Mouse (Mus musculus) adipocyte (in vitro differentiated cells): ENCODE data around the gene Tax1bp3.
A peak's percentile ranks its signal among the peaks of the same experiment; 100 is the strongest.

Experiments used
- DNase-seq: peaks from one replicate; pipeline ENCODE4 v3.0.0-alpha.2; 2016; ENCODE audit warnings: low spot score

The Tax1bp3 gene

DNA sequence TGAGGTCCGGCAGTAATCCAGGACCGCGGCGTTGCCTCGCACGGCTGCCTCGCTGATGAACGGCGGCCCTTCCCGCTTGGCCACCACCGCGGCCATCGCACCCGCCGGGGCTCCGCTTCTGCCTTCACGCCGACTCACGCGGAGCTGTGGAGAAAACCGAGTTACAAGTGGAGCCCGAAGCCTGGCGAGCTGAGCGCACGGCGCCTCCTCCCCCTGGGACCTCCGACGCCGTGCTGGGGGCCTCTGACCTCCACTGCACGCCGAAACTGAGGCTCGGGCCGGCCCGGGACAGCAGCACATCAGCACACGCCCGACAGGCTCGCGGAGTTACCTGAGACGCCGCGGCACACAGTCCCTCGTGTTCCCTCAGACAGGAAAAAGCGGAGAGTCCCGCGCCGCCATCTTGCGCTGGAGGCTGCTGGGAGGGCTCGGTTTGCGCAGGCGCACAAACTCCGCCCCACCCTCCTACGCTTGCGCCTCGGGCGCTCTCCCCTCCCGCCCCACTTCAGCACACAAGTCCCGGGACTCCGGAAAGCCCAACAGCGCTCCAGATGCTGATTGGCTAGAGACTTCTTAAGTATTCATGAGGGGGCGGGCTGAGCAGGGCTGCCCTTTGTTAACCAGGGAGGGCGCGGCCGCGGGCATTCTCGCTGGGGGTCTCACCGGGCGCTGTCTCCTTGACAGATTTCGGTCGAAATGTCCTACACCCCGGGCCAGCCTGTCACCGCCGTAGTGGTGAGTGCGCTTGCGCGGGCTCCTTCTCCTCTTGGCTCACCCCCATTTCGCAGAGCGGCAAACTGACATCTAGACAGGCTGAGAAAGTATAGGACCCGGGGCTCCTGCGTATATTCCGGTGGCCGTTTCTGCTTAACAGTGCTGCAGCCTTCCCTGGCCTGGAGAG is at the start of gene Tax1bp3, which contains the start of gene Emc6:
Tax1bp3 (plus strand) TSS at position 476 of the 901 bp plus-strand sequence.
Emc6 (minus strand) TSS at position 430 of the 901 bp plus-strand sequence.
- DNase-seq, result peak; percentile 98

DNA sequence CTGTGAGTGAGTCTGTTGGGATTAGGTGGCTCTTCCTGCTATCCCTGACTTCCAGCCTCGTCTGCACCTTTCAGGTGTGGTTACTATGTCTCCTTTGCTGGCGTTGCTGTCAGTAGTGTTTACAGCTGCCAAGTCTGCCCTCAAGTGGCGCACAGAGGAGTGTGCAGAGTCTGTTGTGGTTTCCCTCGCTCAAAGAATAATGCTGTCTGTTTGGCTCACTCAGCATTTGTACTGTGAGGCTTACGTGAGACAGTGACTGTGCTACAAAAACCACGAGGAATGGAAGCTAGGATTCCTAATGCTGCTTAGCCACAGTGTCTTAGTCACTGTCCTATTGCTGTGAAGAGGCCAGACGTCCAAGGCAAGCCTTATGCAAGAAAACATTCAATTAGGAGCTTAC is 45.9 kb upstream of the Tax1bp3 start:
- DNase-seq, result peak; percentile 24

DNA sequence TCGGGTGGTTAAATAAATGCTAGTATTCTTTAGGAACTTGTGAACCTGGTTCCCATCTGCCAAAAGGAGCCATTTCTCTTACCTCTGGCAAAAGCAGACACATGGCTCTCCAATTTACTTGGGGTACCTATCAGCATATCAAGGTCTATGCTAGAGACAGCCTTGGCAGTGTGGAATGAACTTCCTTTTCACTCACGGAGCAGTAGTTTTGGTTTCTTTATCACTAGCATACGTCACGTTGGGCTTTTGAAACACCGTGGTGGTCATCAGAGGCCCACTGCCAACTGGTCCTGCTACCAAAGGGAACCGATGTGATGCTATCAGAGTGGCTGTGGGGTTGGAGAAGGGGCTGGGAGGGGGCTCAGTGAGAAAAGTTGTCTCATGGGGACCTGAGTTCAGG is 43.9 kb upstream of the Tax1bp3 start:
- DNase-seq, result no peak

DNA sequence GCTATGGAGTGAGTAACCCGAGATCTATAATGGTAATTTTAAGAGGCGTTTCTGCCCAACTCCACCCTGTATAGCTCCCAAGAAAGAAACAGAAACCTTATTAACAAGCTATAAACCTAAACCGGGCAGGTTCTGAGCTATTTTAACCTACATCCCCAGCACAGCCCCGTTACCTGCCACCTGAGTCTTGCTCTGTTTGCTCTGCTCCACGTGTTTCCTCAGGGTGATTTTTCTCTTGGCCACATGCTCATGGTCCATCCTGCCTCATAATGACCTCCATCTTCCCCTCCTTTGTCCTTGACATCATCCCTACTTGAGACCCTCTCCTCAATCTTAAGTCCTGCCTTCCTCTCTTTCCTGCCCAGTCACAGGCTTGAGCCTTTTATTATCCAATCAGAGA is 42.7 kb upstream of the Tax1bp3 start:
- DNase-seq, result no peak

DNA sequence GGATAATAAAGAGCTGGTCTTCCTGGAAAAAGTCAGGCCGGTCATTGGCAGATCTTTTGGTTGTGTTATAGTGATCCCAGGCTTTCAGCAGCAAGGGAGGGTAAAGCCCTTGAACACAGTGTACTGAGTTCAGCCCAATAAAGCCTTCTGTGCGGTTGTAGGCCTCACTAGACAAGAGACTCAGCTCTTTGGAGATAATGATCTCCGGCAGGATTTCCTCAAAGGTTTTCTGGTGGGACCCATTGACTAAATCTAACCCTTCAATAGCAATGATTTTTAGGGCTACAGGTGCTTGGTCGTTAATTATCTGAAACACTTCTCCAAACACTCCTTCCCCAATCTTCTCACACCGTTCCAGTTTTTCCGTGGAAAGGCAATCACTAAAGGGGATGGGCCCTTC is 40.3 kb upstream of the Tax1bp3 start:
- DNase-seq, result no peak

DNA sequence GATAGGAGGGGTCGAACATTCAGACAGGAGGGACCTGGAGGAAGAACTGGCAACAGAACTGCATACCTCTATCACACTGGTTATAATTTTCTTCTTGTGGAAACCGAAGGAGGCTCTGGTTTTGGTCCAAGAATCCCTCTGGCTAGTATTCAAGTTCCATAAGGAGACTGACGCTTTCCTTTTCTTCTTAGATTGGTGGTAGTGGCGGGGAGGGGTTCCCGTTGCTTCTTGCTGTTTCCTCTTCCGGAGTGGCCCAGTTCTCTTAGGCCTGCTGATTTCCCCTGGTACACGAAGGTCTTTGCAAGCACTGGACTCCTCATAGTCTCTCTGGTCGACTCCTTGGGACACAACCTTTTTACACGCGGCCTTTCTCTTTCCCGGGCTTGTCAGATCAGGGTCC is 39.8 kb upstream of the Tax1bp3 start:
- no peak for DNase-seq

DNA sequence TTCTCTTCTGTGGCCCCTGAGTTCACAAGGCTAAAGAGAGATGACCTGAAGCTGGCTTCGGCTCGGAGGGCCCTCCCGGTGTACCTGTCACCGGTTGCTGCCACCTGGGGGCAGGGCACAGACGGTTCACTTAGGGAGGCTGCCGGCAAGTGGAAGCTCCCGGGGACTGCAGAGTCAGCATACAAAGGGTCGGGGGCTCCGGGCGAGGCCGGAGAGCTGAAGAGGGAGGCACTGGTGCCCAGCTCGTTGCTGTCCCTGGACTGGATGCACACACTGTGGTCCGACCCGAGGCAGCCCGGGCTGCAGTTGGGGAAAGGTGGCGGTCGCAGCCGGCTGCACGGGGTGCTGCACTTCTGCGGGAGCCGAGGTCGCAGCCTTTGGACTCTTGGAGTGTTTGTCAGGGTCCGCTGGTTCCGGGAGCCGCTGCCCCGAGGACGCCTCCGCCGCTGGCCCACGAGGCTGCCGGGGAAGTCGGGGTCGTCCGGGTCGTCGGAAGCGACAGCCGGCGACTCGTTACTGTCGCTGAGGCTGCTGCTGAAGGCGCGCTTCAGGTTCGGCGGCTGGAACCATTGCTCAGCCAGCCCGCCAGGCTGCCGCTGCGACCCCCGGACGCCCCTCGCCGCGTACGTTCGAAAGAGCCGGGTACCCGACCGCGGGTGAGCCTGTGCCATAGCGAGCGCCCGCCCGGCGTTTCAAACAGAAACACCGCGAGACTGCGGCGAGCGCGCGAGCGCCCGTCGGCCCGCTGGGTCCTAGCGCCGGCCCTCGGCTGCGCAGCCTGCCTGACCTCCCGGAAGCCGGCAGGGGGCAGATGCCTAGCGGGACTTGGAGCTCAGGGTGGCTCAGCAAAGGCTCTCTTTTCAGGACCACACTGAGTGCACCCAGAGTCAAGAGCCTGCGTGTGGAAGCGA is 39.0 kb upstream of the Tax1bp3 start, which contains the start of gene Haspin:
Haspin (minus strand) TSS at position 704 of the 911 bp plus-strand sequence.
- peak; percentile 88 for DNase-seq

DNA sequence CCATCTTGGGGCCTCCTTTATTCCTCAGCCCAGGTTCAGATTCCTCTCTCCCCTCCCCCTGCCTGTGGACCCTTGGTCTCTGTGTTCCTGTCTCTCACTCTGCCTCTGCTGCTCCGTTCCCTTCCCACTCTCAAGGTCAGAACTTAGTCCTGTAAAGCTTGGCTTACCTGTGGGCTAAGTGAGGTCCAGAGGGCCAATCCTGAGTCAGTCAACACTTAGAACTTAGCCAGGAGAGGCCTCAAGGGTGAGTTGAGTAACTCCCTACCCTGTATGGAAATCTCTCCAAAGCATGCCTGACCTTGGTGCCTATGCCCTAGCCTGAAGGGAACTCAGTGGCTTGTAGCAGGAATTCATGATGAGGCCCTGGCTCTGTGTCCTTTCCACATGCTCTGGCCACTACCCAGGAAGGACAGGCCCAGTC is 32.6 kb upstream of the Tax1bp3 start:
- DNase-seq, result peak; percentile 33

DNA sequence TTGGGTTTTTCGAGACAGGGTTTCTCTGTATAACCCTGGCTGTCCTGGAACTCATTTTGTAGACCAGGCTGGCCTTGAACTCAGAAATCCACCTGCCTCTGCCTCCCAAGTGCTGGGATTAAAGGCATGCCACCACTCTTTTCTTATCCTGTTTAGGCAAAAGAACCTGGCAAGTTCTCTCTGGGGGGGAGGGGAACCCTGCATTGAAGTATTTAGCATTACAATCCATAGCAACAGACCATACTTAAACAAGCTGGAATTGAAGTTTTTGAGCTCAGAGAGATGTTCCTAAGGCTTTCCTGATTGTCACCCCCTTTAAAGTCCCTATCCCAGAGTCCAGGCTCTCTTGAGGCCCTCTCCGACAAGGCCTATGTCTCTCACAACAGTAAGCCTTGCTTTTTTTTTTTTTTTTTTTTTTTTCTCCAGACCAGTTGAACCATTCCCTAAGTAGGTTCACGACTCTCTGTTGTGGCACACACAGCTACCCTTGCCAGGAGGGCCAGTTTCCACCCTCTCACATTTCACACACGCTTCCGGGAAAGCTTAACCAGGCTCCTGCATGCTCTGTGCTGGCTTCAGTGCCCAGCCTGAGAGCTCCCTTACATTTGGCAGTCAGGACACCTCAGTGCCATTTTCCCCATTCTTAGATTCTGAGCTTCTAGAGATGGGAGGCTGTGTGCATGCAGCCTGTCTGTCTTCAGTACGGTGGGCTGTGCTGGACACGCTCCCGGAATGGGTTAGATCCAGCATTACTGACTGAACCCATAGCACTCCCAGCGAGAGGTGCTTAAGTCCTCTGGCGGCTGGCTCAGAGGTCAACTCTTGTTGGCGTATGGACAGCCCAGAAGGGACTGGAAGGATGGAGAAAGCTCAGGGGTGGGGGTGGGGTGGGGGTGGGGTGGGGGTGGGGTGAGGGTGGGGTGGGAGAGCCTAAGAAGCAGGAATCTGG is 30.6 kb upstream of the Tax1bp3 start:
- DNase-seq, result no peak

DNA sequence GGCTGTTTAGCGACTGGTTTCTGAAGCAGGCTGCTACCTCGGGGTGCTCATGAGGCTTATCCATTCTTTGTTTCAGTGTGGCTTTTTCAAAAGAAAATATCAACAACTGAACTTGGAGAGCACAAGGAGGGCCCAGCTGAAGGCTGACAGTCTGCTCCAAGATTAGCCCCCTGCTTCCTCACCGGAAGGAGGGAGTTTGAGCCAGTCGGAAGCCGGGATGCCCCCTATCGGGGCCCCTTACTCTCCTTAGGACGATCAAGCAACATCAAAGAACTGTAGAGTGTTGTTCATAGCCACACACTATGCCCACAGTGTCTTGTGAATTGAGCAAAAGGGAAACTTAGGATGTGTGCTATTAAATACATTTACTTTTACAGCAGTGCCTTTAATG is 29.9 kb upstream of the Tax1bp3 start:
- no peak for DNase-seq

DNA sequence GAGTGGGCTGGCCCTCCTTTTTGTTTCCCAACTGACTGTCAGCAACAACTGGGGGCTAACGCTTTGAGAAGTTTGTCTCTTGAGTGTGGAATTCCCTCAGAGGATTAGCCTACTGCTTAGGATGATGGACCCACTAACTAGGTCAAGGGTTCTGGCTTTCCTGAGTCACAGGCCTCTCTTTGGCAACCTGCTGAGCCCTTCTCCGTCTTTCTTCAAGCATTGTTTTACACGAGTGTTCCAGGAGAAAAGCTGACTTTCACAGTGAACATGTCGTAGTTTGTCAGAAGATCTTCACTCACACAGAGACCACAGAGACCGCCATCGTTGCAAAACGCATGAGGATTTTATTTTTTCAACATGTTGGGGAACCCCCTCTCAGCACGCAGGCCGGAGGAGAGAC is 28.7 kb upstream of the Tax1bp3 start:
- peak; percentile 65 for DNase-seq

DNA sequence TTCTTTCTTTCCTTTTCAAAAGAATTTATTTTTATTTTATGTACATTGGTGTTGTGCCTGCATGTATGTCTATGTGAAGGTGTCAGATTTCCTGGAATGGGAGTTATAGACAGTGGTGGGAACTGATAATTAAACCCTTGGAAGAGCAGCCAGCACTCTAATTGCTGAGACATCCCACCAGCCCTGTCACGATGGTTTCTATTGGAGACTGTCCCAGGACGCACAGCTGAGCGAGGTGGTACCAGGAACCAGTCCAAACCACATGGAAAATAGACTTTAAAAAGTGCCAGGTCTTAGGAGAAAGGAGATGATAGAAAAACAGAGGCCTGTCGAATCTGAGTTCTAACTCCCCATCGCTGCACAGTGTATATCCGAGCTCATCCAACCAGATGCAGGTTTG is 21.8 kb upstream of the Tax1bp3 start:
- no peak for DNase-seq

DNA sequence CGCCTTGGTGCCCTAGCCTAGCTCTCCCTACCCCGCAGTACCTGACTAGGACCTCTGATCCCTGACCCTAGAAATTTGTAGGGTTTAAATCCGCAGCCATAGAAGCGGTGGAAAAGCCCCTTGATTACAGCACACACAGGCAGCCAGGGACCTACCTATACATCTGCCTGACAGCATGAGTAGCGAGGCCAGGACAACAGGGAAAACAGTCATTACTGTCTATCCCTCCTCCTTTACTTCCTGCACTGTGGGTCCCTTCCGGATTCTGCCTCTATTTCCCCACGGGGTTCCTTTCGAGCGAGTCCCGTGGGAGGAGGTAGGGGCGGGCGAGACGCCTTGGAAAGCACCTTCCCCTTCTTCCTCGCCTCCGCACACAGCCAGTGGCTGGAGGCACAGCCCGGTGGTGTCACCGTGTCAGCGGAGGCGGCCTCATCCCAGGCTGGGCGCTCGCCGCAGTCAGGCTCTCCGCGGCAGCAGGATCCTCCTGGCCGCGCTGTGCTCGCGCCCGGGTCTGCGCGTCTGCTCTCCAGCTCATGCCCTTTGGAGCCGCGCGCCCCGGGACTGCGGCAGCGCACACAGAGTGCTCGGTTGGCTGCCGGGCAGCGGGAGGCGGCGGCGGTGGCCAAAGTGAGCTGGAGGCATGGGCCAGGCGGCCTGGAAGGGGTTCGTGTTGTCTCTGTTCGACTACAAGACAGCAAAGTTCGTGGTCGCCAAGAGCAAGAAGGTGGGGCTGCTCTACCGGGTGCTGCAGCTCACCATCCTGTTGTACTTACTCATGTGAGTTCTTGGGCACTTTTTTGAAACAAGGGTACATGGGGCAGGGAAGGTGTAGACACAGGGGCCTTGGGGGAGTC is 16.7 kb upstream of the Tax1bp3 start, which contains the start of gene P2rx5:
P2rx5 (plus strand) TSS at position 465 of the 854 bp plus-strand sequence.
- DNase-seq, result no peak

DNA sequence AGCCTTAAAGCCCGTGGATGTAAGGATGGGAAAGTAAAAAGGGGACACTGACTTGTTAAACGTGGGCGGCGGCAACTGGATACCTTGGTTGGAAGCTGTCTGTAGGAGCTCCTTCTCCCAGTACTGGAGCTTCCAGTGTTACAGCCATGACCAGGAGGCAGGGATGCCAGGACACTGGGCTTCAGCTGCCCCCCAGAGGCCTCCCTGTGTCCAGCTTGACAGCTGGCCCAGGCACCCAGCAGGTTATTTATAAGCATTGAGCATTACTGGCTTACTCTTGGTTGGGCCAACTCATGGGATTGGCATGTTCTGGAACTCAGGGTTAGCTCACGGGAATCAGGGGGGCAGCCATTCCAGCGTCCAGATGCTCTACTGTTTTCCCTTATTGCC is 16.1 kb upstream of the Tax1bp3 start:
- no peak for DNase-seq

DNA sequence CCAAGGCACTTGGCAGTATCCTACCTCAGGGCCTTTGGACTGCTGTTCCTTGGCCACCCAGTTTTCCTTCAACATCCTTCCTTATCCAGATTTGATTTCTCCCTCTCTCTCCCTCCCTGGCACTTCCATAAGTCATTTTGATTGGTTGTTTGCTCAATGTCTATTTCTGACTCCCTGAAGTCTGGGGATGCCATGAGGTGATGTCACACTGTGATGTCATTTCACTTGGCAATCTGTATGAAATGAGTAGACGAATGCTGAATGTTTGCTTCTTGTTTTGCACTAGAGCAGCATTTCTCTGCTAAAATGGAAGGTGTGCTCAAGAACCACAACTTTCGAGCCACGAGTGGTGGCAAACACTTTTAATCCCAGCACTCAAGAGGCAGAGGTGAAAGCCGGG is 15.3 kb upstream of the Tax1bp3 start:
- no peak for DNase-seq

DNA sequence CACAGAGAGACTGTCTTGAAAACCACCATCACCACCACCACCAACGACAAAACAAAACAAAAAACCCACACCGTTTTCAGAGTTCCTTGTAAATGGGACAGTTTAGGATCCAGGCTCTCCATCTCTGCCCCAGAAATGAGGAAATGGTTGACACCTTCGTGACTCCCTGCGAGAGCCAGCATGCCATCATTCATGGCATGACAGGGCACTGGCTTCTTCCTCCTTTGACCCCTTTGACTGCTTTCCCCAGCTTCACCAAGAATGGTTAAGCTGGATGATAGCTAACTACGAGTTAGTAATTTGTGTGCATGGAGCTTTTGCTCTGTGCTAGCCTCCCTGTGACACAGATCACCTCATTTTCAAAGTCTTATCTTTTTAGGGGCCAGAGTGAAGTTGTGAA is 14.6 kb upstream of the Tax1bp3 start:
- DNase-seq, result no peak

DNA sequence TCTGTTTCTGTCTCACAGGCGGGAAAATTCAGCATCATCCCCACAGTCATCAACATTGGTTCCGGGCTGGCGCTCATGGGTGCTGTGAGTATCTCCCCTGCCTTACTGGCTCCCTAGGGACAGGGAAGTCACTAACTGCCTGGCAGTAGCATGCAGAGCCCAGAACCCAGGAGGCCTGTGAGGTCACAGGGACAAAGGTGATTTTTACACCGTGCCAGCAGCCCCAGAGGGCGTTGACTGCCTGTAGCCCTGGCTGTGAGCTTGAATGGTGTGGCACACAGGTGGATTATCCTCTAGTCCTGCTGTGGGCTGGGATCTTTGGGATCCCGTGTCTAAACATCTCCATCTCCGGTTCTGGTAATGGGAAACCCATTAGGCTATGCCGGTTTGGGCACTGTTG is 8.8 kb upstream of the Tax1bp3 start:
- no peak for DNase-seq

DNA sequence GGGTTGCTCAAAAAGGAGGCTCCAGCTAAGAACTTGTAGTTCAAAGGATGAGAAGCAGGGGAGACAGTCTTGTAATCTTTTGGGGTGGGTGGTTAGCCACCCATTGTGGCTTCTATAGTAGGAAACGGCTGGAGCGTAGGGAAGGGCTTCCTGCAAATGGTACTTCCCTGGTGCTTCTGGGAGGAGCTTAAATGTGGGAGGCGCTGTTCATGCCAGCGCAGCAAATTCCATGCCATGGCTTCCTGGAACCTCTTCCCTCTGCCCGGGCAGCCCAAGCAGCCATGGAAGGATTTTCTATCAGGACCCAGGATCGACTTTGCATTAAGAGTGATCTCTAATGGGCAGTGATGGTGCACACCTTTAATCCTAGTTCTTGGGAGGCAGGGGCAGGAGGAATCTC is 8.3 kb upstream of the Tax1bp3 start:
- DNase-seq, result no peak

DNA sequence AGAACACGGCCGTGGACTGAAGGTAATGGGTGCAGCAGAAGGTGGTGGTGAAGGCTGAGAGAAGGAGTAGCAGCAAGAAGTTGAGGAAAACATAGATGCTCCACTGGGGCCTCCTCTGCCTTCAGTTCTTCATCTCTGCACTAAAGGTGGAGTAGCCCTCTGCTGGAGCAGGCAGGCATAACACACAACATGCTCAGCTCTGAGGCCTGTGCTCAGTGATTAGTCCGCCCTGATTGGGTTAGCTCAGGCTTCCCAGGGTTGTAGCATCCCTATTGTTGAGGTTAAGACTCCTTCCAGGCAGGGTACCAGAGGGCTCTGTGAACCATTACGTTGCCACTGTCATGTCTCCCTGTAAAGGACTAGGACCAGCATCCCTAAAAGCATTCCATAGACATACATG is 7.7 kb upstream of the Tax1bp3 start:
- peak; percentile 61 for DNase-seq

DNA sequence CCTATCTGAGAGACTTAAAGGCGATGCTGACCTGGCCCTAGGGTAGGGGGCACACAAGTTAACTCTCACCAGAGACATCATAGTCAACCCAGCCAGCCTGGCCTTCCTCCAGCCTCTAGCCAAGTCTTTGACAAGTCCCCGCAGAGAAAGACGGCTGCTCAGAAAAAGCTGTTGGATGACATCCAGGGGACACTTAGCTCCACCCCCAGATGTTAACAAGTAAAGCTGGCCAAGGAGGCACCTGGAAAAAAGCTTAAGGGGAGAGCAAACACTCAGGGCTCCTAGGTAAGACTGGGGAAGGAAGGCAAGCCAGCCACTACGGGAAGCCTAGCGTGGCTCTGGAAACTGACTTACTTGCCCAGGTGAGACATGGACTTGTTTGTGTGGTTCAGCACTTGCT is 4.7 kb upstream of the Tax1bp3 start:
- peak; percentile 53 for DNase-seq

DNA sequence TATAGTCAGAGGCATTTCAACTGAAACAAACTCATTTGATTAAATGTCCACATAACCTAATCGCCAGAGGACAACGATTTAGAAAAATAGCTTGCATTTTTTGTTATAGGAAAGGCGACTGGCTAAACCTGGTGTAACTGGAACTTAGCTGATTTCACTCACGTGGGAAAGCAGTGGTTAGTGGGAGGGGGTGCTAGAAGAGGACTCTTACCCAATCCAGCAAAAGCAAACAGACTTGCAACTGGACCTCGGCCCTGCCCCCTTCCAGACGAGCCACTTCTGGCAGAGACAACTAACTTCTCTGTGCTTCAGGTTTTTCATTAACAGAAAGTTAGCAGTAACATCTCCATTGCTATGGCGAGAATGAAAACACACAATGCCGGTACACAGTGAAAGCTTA is 1.3 kb upstream of the Tax1bp3 start:
- DNase-seq, result peak; percentile 86
